Mouse (Mus musculus): ENCODE data around the gene Gprc5d. TPM values are rescaled to one million over a fixed set of nuclear protein-coding genes. Genes with fewer than 3 reads are reported as not detected.

Gene Gprc5d
- polyA plus RNA-seq, 1 experiment: 0.42 TPM

GRCm38 (mm10) chr6:135060728-135061127 is 57.4 kb downstream of the Gprc5d start:
- TF ChIP-seq POLR2A (IDR thresholded peaks at IDR 0.05; ENCODE audit: extremely low read depth, insufficient read depth, low read length) (no peak), CTCF (IDR thresholded peaks at IDR 0.05; ENCODE audit: extremely low read depth, insufficient read depth, low read length) (no peak)
- Histone ChIP-seq H3K27ac (ENCODE audit: insufficient read depth, low read length) (no peak overlapping the region), H3K4me1 (ENCODE audit: control insufficient read depth, insufficient read depth, low read length) (no peaks in the 10 kb centered on the region), H3K4me3 (ENCODE audit: insufficient read depth, low read length) (no peak overlapping the region)

Other genes starting within 250 kb of the Gprc5d start
- 24.4 and 24.5 TPM in 2 replicates for gene Gpr19, start 219.7 kb downstream of the Gprc5d start, polyA plus RNA-seq (2012; rRNA removed)
- 20.0 and 20.6 TPM in 2 replicates for gene Cdkn1b, start 197.9 kb downstream of the Gprc5d start, polyA plus RNA-seq (2012; rRNA removed)
- 2.7 and 2.9 TPM in 2 replicates for gene Apold1, start 136.6 kb downstream of the Gprc5d start, polyA plus RNA-seq (2012; rRNA removed)
- 66.6 and 70.8 TPM in 2 replicates for gene Ddx47, start 106.7 kb downstream of the Gprc5d start, polyA plus RNA-seq (2012; rRNA removed)
- gene Gprc5a, start 52.6 kb downstream of the Gprc5d start, polyA plus RNA-seq (2012; rRNA removed): 0.09 and 0.13 TPM in 2 replicates
- 158 and 167 TPM in 2 replicates for gene Fam234b, start 79.7 kb upstream of the Gprc5d start, polyA plus RNA-seq (2012; rRNA removed)
- gene Hebp1, start 79.7 kb upstream of the Gprc5d start, polyA plus RNA-seq (2012; rRNA removed): 40.2 and 48.6 TPM in 2 replicates
- 0.15 and 0.55 TPM in 2 replicates for gene Gsg1, start 136.1 kb upstream of the Gprc5d start, polyA plus RNA-seq (2012; rRNA removed)
- gene Pbp2, start 192.1 kb upstream of the Gprc5d start, polyA plus RNA-seq (2012; rRNA removed): 0.85 and 0.96 TPM in 2 replicates
- gene Emp1, start 244.3 kb upstream of the Gprc5d start, polyA plus RNA-seq (2012; rRNA removed): 1.7 TPM in 2 replicates

Data from cortical plate, adult 2 months (tissue).